Mouse (Mus musculus): Measurements from ENCODE around the gene Mtln. TPM values are rescaled to one million over a fixed set of nuclear protein-coding genes. Genes with fewer than 3 reads are reported as not detected.

Mtln gene
- polyA plus RNA-seq (2014; fragmentation: Illumina TruSeq; extraction: RNeasy Lipid Tissue Mini Kit (QIAGEN cat#74804); ENCODE audit: low read depth, low replicate concordance): 56.3 TPM

GRCm38 (mm10) chr2:127791919-127792603, at the start of gene Mtln:
Mtln (minus strand) TSS chr2:127792488.

GRCm38 (mm10) chr2:127838576-127838975, 46.3 kb upstream of the Mtln start, which contains the start of gene Acoxl:
Acoxl (plus strand) TSS chr2:127838876.

GRCm38 (mm10) chr2:127831401-127832102, 39.3 kb upstream of the Mtln start, which contains the start of gene Bub1:
Bub1 (minus strand) TSS chr2:127831865.

GRCm38 (mm10) chr2:127788440-127789116, 3.7 kb downstream of the Mtln start, which contains the start of gene Nphp1:
Nphp1 (minus strand) TSS chr2:127788897.

Other genes with a start within 250 kb of the Mtln start
- gene Zfp661, start 205.4 kb downstream of the Mtln start, polyA plus RNA-seq (2014; fragmentation: Illumina TruSeq; extraction: RNeasy Lipid Tissue Mini Kit (QIAGEN cat#74804); ENCODE audit: low read depth, low replicate concordance): 2.4 TPM
- 109 TPM for gene Mrps5, start 205.3 kb downstream of the Mtln start, polyA plus RNA-seq (2014; fragmentation: Illumina TruSeq; extraction: RNeasy Lipid Tissue Mini Kit (QIAGEN cat#74804); ENCODE audit: low read depth, low replicate concordance)
- 13.2 TPM for gene Mal, start 135.8 kb downstream of the Mtln start, polyA plus RNA-seq (2014; fragmentation: Illumina TruSeq; extraction: RNeasy Lipid Tissue Mini Kit (QIAGEN cat#74804); ENCODE audit: low read depth, low replicate concordance)
- 5.9 TPM for gene Mall, start 62.6 kb downstream of the Mtln start, polyA plus RNA-seq (2014; fragmentation: Illumina TruSeq; extraction: RNeasy Lipid Tissue Mini Kit (QIAGEN cat#74804); ENCODE audit: low read depth, low replicate concordance)
- gene Nphp1, start 3.6 kb downstream of the Mtln start, polyA plus RNA-seq (2014; fragmentation: Illumina TruSeq; extraction: RNeasy Lipid Tissue Mini Kit (QIAGEN cat#74804); ENCODE audit: low read depth, low replicate concordance): 14.5 TPM
- gene Bub1, start 39.4 kb upstream of the Mtln start, polyA plus RNA-seq (2014; fragmentation: Illumina TruSeq; extraction: RNeasy Lipid Tissue Mini Kit (QIAGEN cat#74804); ENCODE audit: low read depth, low replicate concordance): not detected
- gene Acoxl, start 46.4 kb upstream of the Mtln start, polyA plus RNA-seq (2014; fragmentation: Illumina TruSeq; extraction: RNeasy Lipid Tissue Mini Kit (QIAGEN cat#74804); ENCODE audit: low read depth, low replicate concordance): not detected